Mouse (Mus musculus): ENCODE results near the gene Il17rb. TPM values are rescaled to one million over a fixed set of nuclear protein-coding genes. Genes with fewer than 3 reads are reported as not detected.

Gene Il17rb
- total RNA-seq (2021): 1 to 10 TPM in 1 of 2 experiments, under 1 TPM in 1; 0.73 to 2.1 TPM
- long read RNA-seq, experiment 1, partial matches to known transcripts: 0 of 2 reads
- long read RNA-seq, experiment 1, other reads (novel, unspliced or antisense): 1 of 2 reads
- long read RNA-seq, experiment 2, partial matches to known transcripts: 0 of 2 reads
- long read RNA-seq, experiment 2, other reads (novel, unspliced or antisense): 2 of 2 reads

- DNase-seq (ENCODE audit: low spot score in 2 of 2): peak; percentile 51 to 58
These were observed at the start of gene Il17rb, which contains the start of gene Chdh for GRCm38 (mm10) chr14:30008733-30009575. Il17rb (minus strand) TSS chr14:30008896. Chdh (plus strand) TSS chr14:30009023.

GRCm38 (mm10) chr14:30056031-30056766 lies 47.5 kb upstream of the Il17rb start:
- no peak for DNase-seq (ENCODE audit: low spot score in 2 of 2)

GRCm38 (mm10) chr14:30054922-30055321 lies 46.2 kb upstream of the Il17rb start:
- DNase-seq (ENCODE audit: low spot score in 2 of 2): no peak

- DNase-seq (ENCODE audit: low spot score in 2 of 2): no peak
These were observed 41.6 kb upstream of the Il17rb start for GRCm38 (mm10) chr14:30050280-30050679.

- DNase-seq (ENCODE audit: low spot score in 2 of 2): no peak
These were observed 39.4 kb upstream of the Il17rb start for GRCm38 (mm10) chr14:30048049-30048448.

GRCm38 (mm10) chr14:30046976-30047375 lies 38.3 kb upstream of the Il17rb start:
- DNase-seq (ENCODE audit: low spot score in 2 of 2): no peak

- DNase-seq (ENCODE audit: low spot score in 2 of 2): no peak
These were observed 37.1 kb upstream of the Il17rb start for GRCm38 (mm10) chr14:30045704-30046220.

- DNase-seq (ENCODE audit: low spot score in 2 of 2): no peak
These were observed 36.5 kb upstream of the Il17rb start for GRCm38 (mm10) chr14:30045239-30045638.

GRCm38 (mm10) chr14:30043356-30043940 lies 34.8 kb upstream of the Il17rb start:
- DNase-seq (ENCODE audit: low spot score in 2 of 2): no peak

GRCm38 (mm10) chr14:30041836-30042235 lies 33.1 kb upstream of the Il17rb start:
- no peak for DNase-seq (ENCODE audit: low spot score in 2 of 2)

GRCm38 (mm10) chr14:30039413-30039812 lies 30.7 kb upstream of the Il17rb start:
- no peak for DNase-seq (ENCODE audit: low spot score in 2 of 2)

- DNase-seq (ENCODE audit: low spot score in 2 of 2): no peak
These were observed 29.7 kb upstream of the Il17rb start for GRCm38 (mm10) chr14:30038431-30038830.

GRCm38 (mm10) chr14:30033405-30033804 lies 24.7 kb upstream of the Il17rb start:
- DNase-seq (ENCODE audit: low spot score in 2 of 2): no peak

GRCm38 (mm10) chr14:30027378-30027777 lies 18.7 kb upstream of the Il17rb start:
- peak in 1 of 2 experiments; percentile 41 for DNase-seq (ENCODE audit: low spot score in 2 of 2)

- no peak for DNase-seq (ENCODE audit: low spot score in 2 of 2)
These were observed 15.7 kb upstream of the Il17rb start for GRCm38 (mm10) chr14:30024387-30024786.

- DNase-seq (ENCODE audit: low spot score in 2 of 2): no peak
These were observed 13.8 kb upstream of the Il17rb start for GRCm38 (mm10) chr14:30022471-30022870.

GRCm38 (mm10) chr14:30019792-30020575 lies 11.3 kb upstream of the Il17rb start:
- no peak for DNase-seq (ENCODE audit: low spot score in 2 of 2)

- no peak for DNase-seq (ENCODE audit: low spot score in 2 of 2)
These were observed 10.7 kb upstream of the Il17rb start for GRCm38 (mm10) chr14:30019375-30019774.

- DNase-seq (ENCODE audit: low spot score in 2 of 2): no peak
These were observed 10.2 kb upstream of the Il17rb start for GRCm38 (mm10) chr14:30018846-30019245.

- DNase-seq (ENCODE audit: low spot score in 2 of 2): no peak
These were observed 9.7 kb upstream of the Il17rb start for GRCm38 (mm10) chr14:30018463-30018801.
